Mouse (Mus musculus): ENCODE measurements around the gene 1700001P01Rik.
"Not testable (repeated sequence)": the region's sequence is repeated elsewhere in the genome, so short reads cannot be mapped to it uniquely, and the experiment has no call there.

Gene 1700001P01Rik

GRCm38 (mm10) chr11:97790778-97791438, 15.2 kb upstream of the 1700001P01Rik start:
- not testable (repeated sequence) for DNase-seq

GRCm38 (mm10) chr11:97789727-97790126, 14.0 kb upstream of the 1700001P01Rik start:
- no peak for DNase-seq

GRCm38 (mm10) chr11:97787961-97788360, 12.2 kb upstream of the 1700001P01Rik start:
- DNase-seq, result no peak

- DNase-seq, result no peak
Observed at GRCm38 (mm10) chr11:97782564-97782895, 6.8 kb upstream of the 1700001P01Rik start.

- DNase-seq, result peak; percentile 99
Observed at GRCm38 (mm10) chr11:97781832-97782563, 6.3 kb upstream of the 1700001P01Rik start, which contains the start of gene Rpl23. TSS of gene Rpl23 (minus strand) at chr11:97782437.

GRCm38 (mm10) chr11:97781478-97781831, 5.7 kb upstream of the 1700001P01Rik start:
- DNase-seq, result no peak

GRCm38 (mm10) chr11:97779968-97780701, 4.4 kb upstream of the 1700001P01Rik start:
- no peak for DNase-seq

- DNase-seq, result no peak
Observed at GRCm38 (mm10) chr11:97778918-97779317, 3.2 kb upstream of the 1700001P01Rik start.

- no peak for DNase-seq
Observed at GRCm38 (mm10) chr11:97777129-97777529, 1.4 kb upstream of the 1700001P01Rik start.

GRCm38 (mm10) chr11:97776497-97777128, 895 bp upstream of the 1700001P01Rik start:
- no peak for DNase-seq

- no peak for DNase-seq
Observed at GRCm38 (mm10) chr11:97775186-97775585, 532 bp downstream of the 1700001P01Rik start.

- no peak for DNase-seq
Observed at GRCm38 (mm10) chr11:97771410-97771809, 4.3 kb downstream of the 1700001P01Rik start.

GRCm38 (mm10) chr11:97769704-97770103, 6.0 kb downstream of the 1700001P01Rik start:
- DNase-seq, result no peak

GRCm38 (mm10) chr11:97766154-97766881, 9.4 kb downstream of the 1700001P01Rik start, which contains the start of gene Cwc25:
TSS of gene Cwc25 (minus strand) at chr11:97766556.
- DNase-seq, result peak; percentile 92

GRCm38 (mm10) chr11:97761638-97762037, 14.1 kb downstream of the 1700001P01Rik start:
- no peak for DNase-seq

- no peak for DNase-seq
Observed at GRCm38 (mm10) chr11:97758942-97759341, 16.8 kb downstream of the 1700001P01Rik start.

- DNase-seq, result no peak
Observed at GRCm38 (mm10) chr11:97758125-97758524, 17.6 kb downstream of the 1700001P01Rik start.

- no peak for DNase-seq
Observed at GRCm38 (mm10) chr11:97753277-97753676, 22.4 kb downstream of the 1700001P01Rik start.

- DNase-seq, result no peak
Observed at GRCm38 (mm10) chr11:97748496-97748895, 27.2 kb downstream of the 1700001P01Rik start.

GRCm38 (mm10) chr11:97747773-97748172, 27.9 kb downstream of the 1700001P01Rik start:
- DNase-seq, result no peak

GRCm38 (mm10) chr11:97745331-97745721, 30.4 kb downstream of the 1700001P01Rik start:
- no peak for DNase-seq

GRCm38 (mm10) chr11:97744718-97745330, 30.9 kb downstream of the 1700001P01Rik start:
- DNase-seq, result peak; percentile 99

Measured in cerebellum, adult 8-10 months (tissue).